Mouse (Mus musculus) adrenal gland, postnatal 14 days (tissue): ENCODE measurements around the gene Hectd3. TPM values are rescaled to one million over a fixed set of nuclear protein-coding genes. Genes with fewer than 3 reads are reported as not detected.
A peak's percentile ranks its signal among the peaks of the same experiment; 100 is the strongest.

ENCODE experiments used
- DNase-seq: peaks from one replicate; pipeline ENCODE4 v3.0.0; 2021; ENCODE audit warnings: mixed read lengths
- long read RNA-seq, 2 experiments: library from polyadenylated mRNA; stranded (forward); transcript quantifications; one replicate each; pipeline ENCODE4 v2.0.0; 2021
- total RNA-seq: library from RNA; stranded (reverse); gene quantifications from 2 replicates; pipeline ENCODE4 v1.2.3, GENCODE M21; 2021

The Hectd3 gene
- 21.0 and 25.7 TPM in 2 replicates for total RNA-seq
- long read RNA-seq, experiment 1, full-length matches to known transcripts = 11 of 19 reads
- long read RNA-seq, experiment 1, partial matches to known transcripts = 7 of 19 reads
- long read RNA-seq, experiment 1, other reads (novel, unspliced or antisense) = 1 of 19 reads
- long read RNA-seq, experiment 2, full-length matches to known transcripts = 13 of 18 reads
- long read RNA-seq, experiment 2, partial matches to known transcripts = 1 of 18 reads
- long read RNA-seq, experiment 2, other reads (novel, unspliced or antisense) = 4 of 18 reads

- peak; percentile 69 for DNase-seq
These were observed at the start of gene Hectd3 for GRCm38 (mm10) chr4:116995131-116995797. TSS of gene Hectd3 (plus strand) at chr4:116995317.

- DNase-seq = peak; percentile 3
These were observed 43.5 kb upstream of the Hectd3 start for GRCm38 (mm10) chr4:116951642-116952041.

- no peak for DNase-seq
These were observed 40.2 kb upstream of the Hectd3 start for GRCm38 (mm10) chr4:116954951-116955350.

- DNase-seq = no peak
These were observed 18.6 kb upstream of the Hectd3 start for GRCm38 (mm10) chr4:116976503-116976902.

GRCm38 (mm10) chr4:116985681-116986080 lies 9.4 kb upstream of the Hectd3 start:
- no peak for DNase-seq

- DNase-seq = peak; percentile 92
These were observed 8.6 kb upstream of the Hectd3 start for GRCm38 (mm10) chr4:116986400-116987121.

GRCm38 (mm10) chr4:116987122-116987456 lies 8.0 kb upstream of the Hectd3 start:
- DNase-seq = no peak

GRCm38 (mm10) chr4:116989731-116990130 lies 5.4 kb upstream of the Hectd3 start:
- DNase-seq = no peak

- peak; percentile 89 for DNase-seq
These were observed 3.8 kb upstream of the Hectd3 start for GRCm38 (mm10) chr4:116991366-116991765.

- DNase-seq = peak; percentile 97
These were observed 1.2 kb upstream of the Hectd3 start, which contains the start of gene Urod for GRCm38 (mm10) chr4:116993672-116994621. TSS of gene Urod (minus strand) at chr4:116994413.

- DNase-seq = peak; percentile 67
These were observed 650 bp downstream of the Hectd3 start for GRCm38 (mm10) chr4:116995798-116996135.

GRCm38 (mm10) chr4:116999513-117000154 lies 4.5 kb downstream of the Hectd3 start:
- no peak for DNase-seq

- DNase-seq = no peak
These were observed 6.8 kb downstream of the Hectd3 start for GRCm38 (mm10) chr4:117001957-117002356.

- peak; percentile 73 for DNase-seq
These were observed 7.7 kb downstream of the Hectd3 start for GRCm38 (mm10) chr4:117002543-117003521.

- no peak for DNase-seq
These were observed 9.5 kb downstream of the Hectd3 start for GRCm38 (mm10) chr4:117004649-117005048.

- no peak for DNase-seq
These were observed 10.7 kb downstream of the Hectd3 start for GRCm38 (mm10) chr4:117005611-117006400.

GRCm38 (mm10) chr4:117007058-117007457 lies 11.9 kb downstream of the Hectd3 start:
- DNase-seq = no peak

GRCm38 (mm10) chr4:117010231-117010630 lies 15.1 kb downstream of the Hectd3 start:
- no peak for DNase-seq

- no peak for DNase-seq
These were observed 18.5 kb downstream of the Hectd3 start for GRCm38 (mm10) chr4:117013596-117013995.
